Mouse (Mus musculus) urinary bladder, postnatal 14 days (tissue): Measurements from ENCODE around the gene Igf1r.

Source experiments
- DNase-seq: peaks from one replicate; pipeline ENCODE4 v3.0.0; 2021; ENCODE audit warnings: low spot score

The Igf1r gene

GRCm38 (mm10) chr7:68117567-68117966 is 164.9 kb downstream of the Igf1r start:
- DNase-seq: no peak

- no peak for DNase-seq
These were observed 165.4 kb downstream of the Igf1r start for GRCm38 (mm10) chr7:68117981-68118380.

- DNase-seq: no peak
These were observed 167.0 kb downstream of the Igf1r start for GRCm38 (mm10) chr7:68119605-68120004.

- no peak for DNase-seq
These were observed 169.8 kb downstream of the Igf1r start for GRCm38 (mm10) chr7:68122418-68122817.

DNA sequence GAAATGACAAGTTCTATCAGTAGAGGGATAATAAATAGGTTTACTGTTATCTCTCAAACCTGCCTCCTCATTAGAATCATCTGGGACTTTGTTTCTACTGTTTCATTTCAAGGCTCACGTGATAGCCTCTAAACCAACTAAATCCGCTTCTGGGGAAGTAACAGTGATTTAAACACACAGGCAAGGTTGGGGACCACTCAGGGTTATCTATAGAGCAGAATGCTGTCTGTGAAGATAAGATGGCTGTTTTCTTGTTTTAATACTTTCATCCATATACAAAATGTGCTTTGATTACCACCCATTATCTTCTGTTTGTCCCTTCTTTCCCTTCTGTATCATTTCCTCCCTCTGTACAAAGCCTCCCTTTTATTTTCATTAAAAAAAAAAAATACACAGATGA is 172.7 kb downstream of the Igf1r start:
- no peak for DNase-seq

DNA sequence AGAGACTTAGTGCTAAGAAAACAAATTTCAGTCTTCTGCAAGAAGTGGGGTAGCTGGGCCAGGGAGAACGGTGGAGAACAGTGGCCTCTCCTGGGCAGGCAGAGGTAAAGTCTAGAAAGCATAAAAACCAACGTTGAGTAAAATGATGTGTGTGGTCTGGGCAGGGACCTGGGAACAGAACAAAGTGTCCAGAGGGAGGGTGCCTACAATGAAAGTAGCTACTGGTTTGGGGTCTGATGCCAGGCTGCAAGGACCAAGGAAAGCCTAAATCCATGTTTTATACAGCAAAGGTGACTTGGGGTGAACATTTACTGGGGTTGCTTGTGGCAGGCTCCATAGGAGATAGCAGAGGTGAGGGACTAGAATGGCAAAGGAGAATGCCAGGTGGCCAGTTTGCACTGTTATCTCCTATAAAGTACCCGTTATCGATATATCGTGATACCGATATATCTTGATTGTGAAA is 175.2 kb downstream of the Igf1r start:
- peak; percentile 52 for DNase-seq

GRCm38 (mm10) chr7:68128271-68128674 is 175.6 kb downstream of the Igf1r start:
- no peak for DNase-seq

DNA sequence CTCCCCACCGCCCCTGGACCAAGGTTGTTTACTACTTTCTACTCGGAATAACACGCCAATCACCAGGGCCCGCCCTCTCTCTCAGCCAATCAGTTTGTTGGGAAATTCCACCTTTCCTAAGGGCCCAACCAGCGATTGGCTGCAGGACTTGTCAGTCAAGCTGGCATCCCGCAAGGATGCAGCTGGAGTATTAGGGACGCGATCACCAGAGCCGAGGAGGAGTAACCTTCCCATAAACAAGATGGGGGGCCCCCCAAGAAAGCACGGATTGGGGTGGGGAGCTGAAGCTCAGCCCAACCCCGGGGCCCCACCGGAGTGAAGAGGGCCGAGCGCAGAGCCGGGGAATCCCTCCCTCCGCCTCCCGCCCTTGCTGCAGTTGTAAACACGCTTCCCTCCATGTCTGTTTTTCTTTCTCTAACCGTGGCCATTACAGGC is 176.5 kb downstream of the Igf1r start:
- DNase-seq: peak; percentile 99

DNA sequence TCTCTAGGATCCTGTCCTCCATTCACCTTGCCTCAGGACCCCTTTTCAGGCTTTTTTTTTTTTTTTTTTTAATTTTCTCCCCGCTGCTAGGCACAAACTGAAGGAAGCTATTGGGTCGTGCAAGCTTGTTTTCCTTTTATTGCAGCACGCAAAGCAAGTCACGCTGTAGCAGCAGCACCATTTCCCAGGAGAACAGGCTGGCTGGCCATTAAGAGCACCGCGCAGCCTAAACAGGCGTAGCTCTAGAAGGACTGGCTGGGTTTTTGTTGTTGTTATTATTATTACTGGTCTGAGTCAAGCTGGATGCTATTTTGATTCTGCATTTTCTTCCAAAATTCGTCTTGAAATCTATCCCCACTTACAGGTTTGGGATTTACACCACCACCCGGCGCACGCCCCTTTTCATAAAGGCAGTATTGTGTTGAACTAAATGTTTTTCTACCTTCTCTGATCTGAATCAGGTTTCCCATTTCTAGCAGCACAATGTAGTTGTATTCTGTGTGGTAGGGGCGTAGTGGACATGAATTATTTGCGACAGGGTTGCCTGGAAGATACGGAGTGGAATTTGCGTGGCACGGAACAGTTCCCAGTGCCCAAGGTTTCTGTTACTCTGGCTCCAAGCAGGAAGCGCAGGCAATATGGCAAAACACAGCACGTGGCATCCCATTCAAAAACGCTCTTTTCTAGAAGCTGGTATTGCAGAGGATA is 177.1 kb downstream of the Igf1r start:
- DNase-seq: peak; percentile 91

DNA sequence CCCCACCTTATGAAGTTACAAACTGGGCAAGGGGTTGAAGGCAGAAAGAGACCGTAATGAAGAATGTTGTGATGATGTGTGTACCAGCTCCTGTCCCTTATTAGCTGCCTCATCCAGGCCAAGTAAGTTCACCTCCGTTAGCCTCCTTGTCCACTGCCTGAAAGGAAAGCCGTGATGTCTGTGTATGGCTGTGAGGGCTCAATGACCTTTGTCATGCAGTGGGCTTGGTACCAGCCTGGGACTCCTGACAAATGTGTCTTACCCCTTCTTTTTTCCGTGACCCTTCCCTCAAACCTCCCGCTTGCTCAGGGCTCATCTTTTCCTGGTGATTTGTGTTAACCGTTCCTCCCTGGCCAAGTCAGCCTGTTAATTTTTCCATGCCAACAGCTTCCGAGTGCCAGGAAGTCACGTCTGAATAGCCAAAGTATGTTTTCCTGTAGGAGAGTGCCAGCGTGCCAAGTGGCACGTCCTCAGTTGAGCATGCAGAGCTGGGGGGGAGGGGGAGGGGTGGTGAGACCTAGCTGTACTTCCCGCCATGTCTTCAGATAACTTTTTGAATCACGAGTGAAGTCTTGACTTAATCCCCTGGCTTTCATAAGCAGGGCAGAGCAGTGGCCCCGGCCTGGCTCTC is 178.4 kb downstream of the Igf1r start:
- peak; percentile 18 for DNase-seq

GRCm38 (mm10) chr7:68133679-68134078 is 181.1 kb downstream of the Igf1r start:
- no peak for DNase-seq

- DNase-seq: peak; percentile 27
These were observed 182.3 kb downstream of the Igf1r start for GRCm38 (mm10) chr7:68134948-68135347.

DNA sequence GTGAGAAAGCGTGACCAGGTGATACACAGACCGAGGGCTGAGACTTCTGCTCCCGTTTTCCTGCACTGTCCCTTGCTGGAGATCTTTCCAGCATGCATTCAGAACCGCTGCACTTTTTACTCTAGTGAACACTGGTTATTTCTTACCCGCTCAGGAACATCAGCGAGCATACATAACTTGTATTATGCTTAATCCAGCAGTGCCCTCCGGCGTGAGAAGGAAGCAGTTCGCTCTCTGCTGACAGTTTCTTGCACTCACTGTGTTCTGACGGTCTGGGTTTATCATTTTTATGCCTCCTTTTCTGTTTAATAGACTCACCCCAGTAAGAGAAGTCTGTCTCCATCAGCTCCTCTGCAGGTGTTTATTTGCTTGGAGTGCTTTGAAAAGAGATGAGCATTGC is 183.4 kb downstream of the Igf1r start:
- DNase-seq: no peak

DNA sequence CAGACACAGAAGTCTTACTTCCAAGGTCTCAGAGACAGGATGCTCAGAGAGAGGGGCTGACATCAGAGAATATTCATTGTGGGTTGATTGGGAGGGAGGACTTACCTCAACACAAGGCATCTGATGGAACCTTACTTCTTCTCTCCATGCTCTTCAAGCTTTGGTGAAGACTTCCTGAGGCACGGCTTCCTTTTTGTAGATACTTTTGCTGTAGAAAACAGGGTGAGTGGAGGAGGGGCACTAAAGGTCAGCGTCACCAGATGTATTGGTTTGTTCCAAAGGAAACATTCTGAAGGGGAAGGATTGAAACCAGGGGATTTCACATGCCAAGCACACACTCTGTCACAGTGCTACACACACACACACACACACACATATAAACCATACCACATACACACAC is 186.8 kb downstream of the Igf1r start:
- DNase-seq: no peak

GRCm38 (mm10) chr7:68140041-68140807 is 187.6 kb downstream of the Igf1r start:
- peak; percentile 58 for DNase-seq

DNA sequence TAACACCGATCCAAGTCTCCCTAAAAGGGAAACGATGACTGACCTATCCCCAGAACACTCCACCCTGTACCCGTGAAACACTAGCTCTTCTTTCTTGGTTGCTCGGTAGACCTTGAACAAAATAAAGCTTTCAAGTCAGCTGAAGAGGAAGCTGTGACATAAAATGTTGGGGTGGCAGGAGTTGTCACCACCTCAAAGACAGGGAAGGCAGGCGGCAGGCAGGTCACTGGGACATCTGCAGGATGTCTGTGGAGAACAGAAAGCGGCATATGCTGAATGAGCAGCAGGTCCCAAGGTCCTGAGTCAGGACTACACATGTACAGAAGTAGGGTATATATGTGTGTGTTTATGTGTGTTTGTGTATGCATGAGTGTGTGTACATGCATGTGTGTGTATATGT is 191.6 kb downstream of the Igf1r start:
- DNase-seq: no peak

GRCm38 (mm10) chr7:68148297-68149048 is 195.8 kb downstream of the Igf1r start:
- no peak for DNase-seq

DNA sequence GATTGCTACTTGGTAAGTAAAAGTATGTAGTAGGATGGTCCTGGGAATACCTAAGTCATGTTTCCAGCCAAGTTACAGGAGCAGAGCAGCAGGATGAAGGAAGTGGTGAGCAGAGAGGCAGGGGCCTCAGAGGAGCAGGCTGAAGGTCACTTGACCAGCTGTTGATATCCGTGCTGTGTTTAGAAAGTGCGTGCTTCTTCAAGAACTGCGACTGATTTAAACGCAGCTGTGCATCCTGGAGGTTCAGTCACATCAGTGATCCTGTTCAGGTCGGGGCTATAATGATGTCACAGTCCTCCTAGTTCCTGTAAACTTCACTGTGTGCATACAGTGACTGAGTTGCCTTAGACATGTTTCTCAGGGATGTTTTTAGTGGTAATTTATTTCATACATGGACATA is 199.3 kb downstream of the Igf1r start:
- no peak for DNase-seq

- DNase-seq: no peak
These were observed 199.8 kb downstream of the Igf1r start for GRCm38 (mm10) chr7:68152458-68152857.

DNA sequence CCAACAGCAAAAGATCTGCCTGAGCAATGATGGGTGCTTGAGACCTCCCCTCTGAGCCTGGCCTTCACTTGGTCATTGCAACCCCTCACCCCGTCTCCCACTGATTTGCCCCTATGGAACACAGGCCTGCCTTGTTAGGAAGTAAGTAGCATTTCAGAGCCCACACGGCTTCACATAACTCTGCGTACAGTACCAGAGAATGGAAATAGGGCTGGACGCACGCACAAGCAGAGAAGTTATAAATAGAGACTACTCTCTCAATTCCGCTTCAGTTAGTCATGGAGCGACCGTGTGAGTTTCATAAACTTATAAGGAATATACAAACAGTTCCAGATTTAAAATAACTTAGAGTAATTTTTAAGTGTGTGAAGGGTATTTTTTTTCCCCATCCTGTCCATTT is 200.6 kb downstream of the Igf1r start:
- no peak for DNase-seq

- no peak for DNase-seq
These were observed 202.0 kb downstream of the Igf1r start for GRCm38 (mm10) chr7:68154588-68154987.

DNA sequence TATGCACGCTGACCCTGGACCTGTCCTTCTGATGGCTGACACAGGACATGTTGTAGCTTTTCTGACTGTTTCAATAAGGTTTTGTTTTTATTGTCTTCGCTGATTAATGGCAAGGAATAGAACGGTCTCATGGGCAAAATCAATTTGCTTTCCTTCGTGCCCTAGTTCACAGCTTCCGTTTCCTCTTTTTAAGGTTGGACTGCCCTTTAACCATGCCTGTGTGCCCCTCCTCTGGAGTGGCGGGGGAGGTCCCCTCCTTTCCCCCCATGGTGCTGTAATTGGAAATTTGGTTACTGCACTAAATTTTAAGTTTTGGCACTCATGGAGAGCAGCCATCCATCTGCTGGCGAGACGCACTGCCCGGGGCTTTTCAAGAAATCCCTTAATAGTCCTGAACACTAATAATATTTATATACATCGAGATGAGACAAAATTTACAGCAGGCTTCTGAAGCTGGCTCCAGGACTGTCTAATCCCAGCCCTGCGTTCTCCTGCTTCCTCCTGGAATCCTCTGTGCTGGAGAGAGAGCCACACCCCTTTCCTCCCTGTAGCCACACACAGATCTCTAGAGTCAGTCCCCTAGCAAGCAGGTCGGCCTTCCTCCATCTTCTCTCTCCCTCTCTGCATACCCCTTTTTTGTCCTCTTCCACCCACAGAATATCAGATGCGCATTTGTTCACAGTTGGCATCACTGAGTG is 207.6 kb downstream of the Igf1r start:
- no peak for DNase-seq
